Mouse (Mus musculus) limb, embryonic 15.5 days (tissue): ENCODE results near the gene Mcm3. TPM values are rescaled to one million over a fixed set of nuclear protein-coding genes. Genes with fewer than 3 reads are reported as not detected.

Experiments
- ATAC-seq: fragments of 200-750 bp; cut with Nextera tagmentation; 2 replicates; pipeline ENCODE4 v1.8.0; 2017; ENCODE audit warnings: low read depth, moderate TSS enrichment; ENCODE audit not compliant: insufficient number of reproducible peaks, low FRiP score, low TSS enrichment
- H3K27ac ChIP-seq: fragments of 300-500 bp; sonication (generic); 2 replicates; pipeline ENCODE4 v1.5.1; 2015; ENCODE audit warnings: moderate library complexity, mild to moderate bottlenecking, inconsistent platforms
- H3K27me3 ChIP-seq: fragments of 300-500 bp; sonication (generic); 2 replicates; pipeline ENCODE4 v1.6.1; 2015; ENCODE audit warnings: inconsistent platforms
- H3K36me3 ChIP-seq: fragments of 300-500 bp; sonication (generic); 2 replicates; pipeline ENCODE4 v1.6.1; 2015; ENCODE audit warnings: inconsistent platforms
- H3K4me1 ChIP-seq: fragments of 300-500 bp; sonication (generic); 2 replicates; pipeline ENCODE4 v1.6.1; 2015; ENCODE audit warnings: inconsistent platforms
- H3K4me2 ChIP-seq: fragments of 300-500 bp; sonication (generic); 2 replicates; pipeline ENCODE4 v1.6.1; 2015; ENCODE audit warnings: mild to moderate bottlenecking, inconsistent platforms
- H3K4me3 ChIP-seq: fragments of 300-500 bp; sonication (generic); 2 replicates; pipeline ENCODE4 v1.5.1; 2015; ENCODE audit warnings: mild to moderate bottlenecking, inconsistent platforms
- H3K9ac ChIP-seq: fragments of 300-500 bp; sonication (generic); 2 replicates; pipeline ENCODE4 v1.6.1; 2015; ENCODE audit warnings: inconsistent platforms
- H3K9me3 ChIP-seq: fragments of 300-500 bp; sonication (generic); 2 replicates; pipeline ENCODE4 v1.6.1; 2016; ENCODE audit warnings: inconsistent platforms
- WGBS: fragments of 180-500 bp; shearing (Covaris S2); methylation state at CpG from one replicate; pipeline ENCODE4 v1.1.7; 2015; 5-methylcytosine and 5-hydroxymethylcytosine counted together
- polyA plus RNA-seq: library from polyadenylated mRNA; unstranded; fragments of >200 nt; fragmentation: Nextera tagmentation; extraction: Ambion mirVana; gene quantifications from 2 replicates; pipeline ENCODE4 v1.2.1, GENCODE M21; 2015

Mcm3 gene
- polyA plus RNA-seq, 1 experiment from 2014 or later, result 118 TPM

- Histone ChIP-seq H3K9me3 (no peaks in the 10 kb centered on the region), H3K27me3 (no peaks in the 10 kb centered on the region), H3K4me3 (no peak overlapping the region), H3K9ac (no peak overlapping the region), H3K36me3 (no peaks in the 10 kb centered on the region), H3K4me1 (no peaks in the 10 kb centered on the region), H3K4me2 (no peak overlapping the region), H3K27ac (no peak overlapping the region)
- WGBS, result 75% methylated on average over 3 of the region's 3 CpGs
- ATAC-seq, result no peak
Measured at GRCm38 (mm10) chr1:20757586-20757985, 62.5 kb downstream of the Mcm3 start.

DNA sequence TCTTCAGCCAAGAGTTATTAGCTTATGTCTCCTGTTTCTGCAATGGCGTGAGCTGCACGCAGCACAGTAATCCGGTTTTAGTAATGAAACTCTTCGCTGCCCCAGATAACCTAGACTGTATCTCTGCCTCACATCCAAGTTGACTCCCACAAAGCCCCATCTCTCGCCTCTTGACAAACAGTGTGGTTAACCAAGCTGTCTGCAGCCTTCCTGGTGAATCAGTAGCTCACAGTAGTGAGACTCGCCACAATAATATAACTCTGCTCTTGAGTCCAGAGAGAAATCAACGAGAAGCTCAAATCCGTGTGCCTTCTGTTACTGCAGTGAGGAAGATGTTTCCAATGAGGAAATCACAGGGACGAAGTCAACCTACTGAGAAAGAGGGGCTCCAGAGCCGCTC, 65.7 kb downstream of the Mcm3 start:
- 78% methylated on average over 10 of the region's 10 CpGs for WGBS
- Histone ChIP-seq H3K27ac (no peak overlapping the region), H3K4me2 (no peak overlapping the region), H3K4me3 (no peak overlapping the region), H3K27me3 (no peaks in the 10 kb centered on the region), H3K4me1 (no peaks in the 10 kb centered on the region), H3K36me3 (no peaks in the 10 kb centered on the region), H3K9ac (no peak overlapping the region), H3K9me3 (no peaks in the 10 kb centered on the region)
- ATAC-seq, result no peak

Other genes with a start within 250 kb of the Mcm3 start
- gene Pkhd1, start 202.2 kb downstream of the Mcm3 start, polyA plus RNA-seq, result 0.10 and 0.20 TPM in 2 replicates
- not detected in 2 replicates for gene Il17a, start 89.4 kb downstream of the Mcm3 start, polyA plus RNA-seq
- gene Il17f, start 29.7 kb downstream of the Mcm3 start, polyA plus RNA-seq, result 0.37 TPM in 1 of 2 replicates, not detected in the other
- gene Paqr8, start 70.3 kb upstream of the Mcm3 start, polyA plus RNA-seq, result 5.7 and 6.0 TPM in 2 replicates
- gene Efhc1, start 131.3 kb upstream of the Mcm3 start, polyA plus RNA-seq, result 2.9 and 3.4 TPM in 2 replicates